Mouse (Mus musculus): ENCODE data around the gene Shisa2. TPM values are rescaled to one million over a fixed set of nuclear protein-coding genes. Genes with fewer than 3 reads are reported as not detected.

The Shisa2 gene
- 8.6 and 17.4 TPM in 2 replicates for polyA plus RNA-seq (2015; fragmentation: Nextera tagmentation; extraction: Ambion mirVana)

- H3K9ac ChIP-seq = peak within 1 kb of the TSS; percentile 63
- H3K4me1 ChIP-seq (replicated peaks) = peaks cover 17% of the 10 kb centered on the region
- peak within 1 kb of the TSS; percentile 83 for H3K27ac ChIP-seq
- under 1% methylated on average over 59 of the region's 65 CpGs for WGBS
- no peaks in the 10 kb centered on the region for H3K9me3 ChIP-seq (replicated peaks)
- H3K4me2 ChIP-seq = peak within 1 kb of the TSS; percentile 95
- 0 out of 2 replicates have a peak, but pooled peaks cover 11% of the 10 kb centered on the region for H3K27me3 ChIP-seq
- H3K36me3 ChIP-seq = no peaks in the 10 kb centered on the region
- ATAC-seq (replicated peaks; ENCODE audit: insufficient number of reproducible peaks, insufficient read depth, low FRiP score, low read depth) = peak; percentile 87
- peak within 1 kb of the TSS; percentile 71 for H3K4me3 ChIP-seq
These were observed at the start of gene Shisa2 for GRCm38 (mm10) chr14:59625158-59625805. Shisa2 (plus strand) TSS chr14:59625308.

GRCm38 (mm10) chr14:59576385-59576784, 48.7 kb upstream of the Shisa2 start:
- H3K9me3 ChIP-seq (replicated peaks) = no peaks in the 10 kb centered on the region
- H3K27ac ChIP-seq = no peak overlapping the region
- H3K4me2 ChIP-seq = no peak overlapping the region
- H3K9ac ChIP-seq = no peak overlapping the region
- 84% methylated on average over 5 of the region's 5 CpGs for WGBS
- H3K27me3 ChIP-seq = no peaks in the 10 kb centered on the region
- H3K4me3 ChIP-seq = no peak overlapping the region
- peaks cover 29% of the 10 kb centered on the region for H3K36me3 ChIP-seq
- H3K4me1 ChIP-seq (replicated peaks) = peaks cover 7% of the 10 kb centered on the region
- no peak for ATAC-seq (replicated peaks; ENCODE audit: insufficient number of reproducible peaks, insufficient read depth, low FRiP score, low read depth)

GRCm38 (mm10) chr14:59590614-59591013, 34.5 kb upstream of the Shisa2 start:
- H3K36me3 ChIP-seq = peaks cover 44% of the 10 kb centered on the region
- no peaks in the 10 kb centered on the region for H3K4me1 ChIP-seq (replicated peaks)
- 79% methylated on average over 1 of the region's 1 CpGs for WGBS
- ATAC-seq (replicated peaks; ENCODE audit: insufficient number of reproducible peaks, insufficient read depth, low FRiP score, low read depth) = no peak
- no peak overlapping the region for H3K27ac ChIP-seq
- H3K27me3 ChIP-seq = no peaks in the 10 kb centered on the region
- no peak overlapping the region for H3K9ac ChIP-seq
- no peak overlapping the region for H3K4me3 ChIP-seq
- H3K4me2 ChIP-seq = no peak overlapping the region
- no peaks in the 10 kb centered on the region for H3K9me3 ChIP-seq (replicated peaks)

GRCm38 (mm10) chr14:59591901-59592300, 33.2 kb upstream of the Shisa2 start:
- Histone ChIP-seq H3K9me3 (replicated peaks) (no peaks in the 10 kb centered on the region), H3K4me2 (no peak overlapping the region), H3K36me3 (peaks cover 32% of the 10 kb centered on the region)

GRCm38 (mm10) chr14:59592593-59592992, 32.5 kb upstream of the Shisa2 start:
- peaks cover 32% of the 10 kb centered on the region for H3K36me3 ChIP-seq
- ATAC-seq (replicated peaks; ENCODE audit: insufficient number of reproducible peaks, insufficient read depth, low FRiP score, low read depth) = no peak
- no peaks in the 10 kb centered on the region for H3K9me3 ChIP-seq (replicated peaks)
- peaks cover 7% of the 10 kb centered on the region for H3K4me1 ChIP-seq (replicated peaks)
- no peak overlapping the region for H3K9ac ChIP-seq
- H3K27ac ChIP-seq = no peak overlapping the region
- no peaks in the 10 kb centered on the region for H3K27me3 ChIP-seq
- WGBS = 94% methylated on average over 3 of the region's 3 CpGs
- H3K4me3 ChIP-seq = no peak overlapping the region
- no peak overlapping the region for H3K4me2 ChIP-seq

More at GRCm38 (mm10) chr14:59591901-59592300, 33.2 kb upstream of the Shisa2 start:
- no peak for ATAC-seq (replicated peaks; ENCODE audit: insufficient number of reproducible peaks, insufficient read depth, low FRiP score, low read depth)
- H3K27ac ChIP-seq = no peak overlapping the region
- WGBS = 77% methylated on average over 8 of the region's 8 CpGs
- H3K9ac ChIP-seq = no peak overlapping the region
- peaks cover 4% of the 10 kb centered on the region for H3K4me1 ChIP-seq (replicated peaks)
- no peak overlapping the region for H3K4me3 ChIP-seq
- no peaks in the 10 kb centered on the region for H3K27me3 ChIP-seq

- no peak for ATAC-seq (replicated peaks; ENCODE audit: insufficient number of reproducible peaks, insufficient read depth, low FRiP score, low read depth)
- WGBS = 89% methylated on average over 3 of the region's 3 CpGs
- Histone ChIP-seq H3K4me3 (no peak overlapping the region), H3K27ac (no peak overlapping the region), H3K9ac (no peak overlapping the region), H3K36me3 (peaks cover 13% of the 10 kb centered on the region), H3K4me1 (replicated peaks) (peaks cover 7% of the 10 kb centered on the region), H3K27me3 (no peaks in the 10 kb centered on the region), H3K9me3 (replicated peaks) (no peaks in the 10 kb centered on the region), H3K4me2 (no peak overlapping the region)
These were observed 30.1 kb upstream of the Shisa2 start for GRCm38 (mm10) chr14:59594988-59595387.

- H3K4me3 ChIP-seq = peak within 1 kb of the TSS; percentile 81
- no peaks in the 10 kb centered on the region for H3K27me3 ChIP-seq
- peak within 1 kb of the TSS; percentile 67 for H3K27ac ChIP-seq
- ATAC-seq (replicated peaks; ENCODE audit: insufficient number of reproducible peaks, insufficient read depth, low FRiP score, low read depth) = peak; percentile 86
- no peaks in the 10 kb centered on the region for H3K9me3 ChIP-seq (replicated peaks)
- WGBS = 0% methylated on average over 46 of the region's 48 CpGs
- peaks cover 7% of the 10 kb centered on the region; the same call in 1 of the 2 replicates for H3K36me3 ChIP-seq
- H3K4me1 ChIP-seq (replicated peaks) = peaks cover 7% of the 10 kb centered on the region
- H3K4me2 ChIP-seq = peak within 1 kb of the TSS; percentile 79
- peak within 1 kb of the TSS; percentile 78 for H3K9ac ChIP-seq
These were observed 27.5 kb upstream of the Shisa2 start, which contains the start of gene Cdadc1 for GRCm38 (mm10) chr14:59597398-59598259. Cdadc1 (minus strand) TSS chr14:59597959.

- Histone ChIP-seq H3K4me2 (peak overlapping the region; percentile 62), H3K9ac (peak overlapping the region; percentile 78), H3K4me3 (peak overlapping the region; percentile 81), H3K27me3 (0 out of 2 replicates have a peak, but pooled peaks cover 6% of the 10 kb centered on the region), H3K27ac (peak overlapping the region; percentile 67), H3K4me1 (replicated peaks) (peaks cover 7% of the 10 kb centered on the region), H3K36me3 (peaks cover 7% of the 10 kb centered on the region; the same call in 1 of the 2 replicates), H3K9me3 (replicated peaks) (no peaks in the 10 kb centered on the region)
- no peak for ATAC-seq (replicated peaks; ENCODE audit: insufficient number of reproducible peaks, insufficient read depth, low FRiP score, low read depth)
- 3% methylated on average over 8 of the region's 8 CpGs for WGBS
These were observed 26.9 kb upstream of the Shisa2 start for GRCm38 (mm10) chr14:59598260-59598627.

- no peak for ATAC-seq (replicated peaks; ENCODE audit: insufficient number of reproducible peaks, insufficient read depth, low FRiP score, low read depth)
- WGBS = 61% methylated on average over 5 of the region's 5 CpGs
These were observed 21.0 kb upstream of the Shisa2 start for GRCm38 (mm10) chr14:59604002-59604645.

GRCm38 (mm10) chr14:59605671-59606353, 19.3 kb upstream of the Shisa2 start:
- Histone ChIP-seq H3K27me3 (0 out of 2 replicates have a peak, but pooled peaks cover 6% of the 10 kb centered on the region), H3K4me2 (no peak overlapping the region), H3K4me3 (no peak overlapping the region), H3K4me1 (replicated peaks) (no peaks in the 10 kb centered on the region), H3K9me3 (replicated peaks) (no peaks in the 10 kb centered on the region), H3K27ac (no peak overlapping the region), H3K36me3 (no peaks in the 10 kb centered on the region), H3K9ac (no peak overlapping the region)
- ATAC-seq (replicated peaks; ENCODE audit: insufficient number of reproducible peaks, insufficient read depth, low FRiP score, low read depth) = no peak
- 15% methylated on average over 5 of the region's 5 CpGs for WGBS

More at GRCm38 (mm10) chr14:59604002-59604645, 21.0 kb upstream of the Shisa2 start:
- Histone ChIP-seq H3K4me1 (replicated peaks) (no peaks in the 10 kb centered on the region), H3K27ac (no peak overlapping the region), H3K9me3 (replicated peaks) (no peaks in the 10 kb centered on the region), H3K27me3 (0 out of 2 replicates have a peak, but pooled peaks cover 6% of the 10 kb centered on the region), H3K36me3 (no peaks in the 10 kb centered on the region), H3K4me3 (no peak overlapping the region), H3K9ac (no peak overlapping the region), H3K4me2 (no peak overlapping the region)

Data from heart, embryonic 15.5 days (tissue).